Mouse (Mus musculus): Measurements from ENCODE around the gene Nudt14.

The Nudt14 gene

GRCm38 (mm10) chr12:112941776-112942713, at the start of gene Nudt14:
Gene Nudt14 (minus strand): TSS chr12:112942124.
- DNase-seq, result peak; percentile 88 to 93

- no peak for DNase-seq
Measured at GRCm38 (mm10) chr12:112991444-112991843, 49.5 kb upstream of the Nudt14 start.

- no peak for DNase-seq
Measured at GRCm38 (mm10) chr12:112990706-112991405, 48.9 kb upstream of the Nudt14 start.

- peak; percentile 65 to 71 for DNase-seq
Measured at GRCm38 (mm10) chr12:112987877-112988276, 46.0 kb upstream of the Nudt14 start.

- DNase-seq, result peak in 1 of 2 experiments; percentile 20
Measured at GRCm38 (mm10) chr12:112985346-112985745, 43.4 kb upstream of the Nudt14 start.

GRCm38 (mm10) chr12:112982031-112982430, 40.1 kb upstream of the Nudt14 start:
- DNase-seq, result no peak

GRCm38 (mm10) chr12:112977156-112977555, 35.2 kb upstream of the Nudt14 start:
- no peak for DNase-seq

GRCm38 (mm10) chr12:112976371-112977073, 34.6 kb upstream of the Nudt14 start, which contains the start of gene Btbd6:
Gene Btbd6 (plus strand): TSS chr12:112976482.
- DNase-seq, result peak; percentile 92 to 95

- DNase-seq, result no peak
Measured at GRCm38 (mm10) chr12:112974736-112975135, 32.8 kb upstream of the Nudt14 start.

GRCm38 (mm10) chr12:112969616-112970015, 27.7 kb upstream of the Nudt14 start:
- no peak for DNase-seq

- peak; percentile 32 to 53 for DNase-seq
Measured at GRCm38 (mm10) chr12:112968943-112969342, 27.0 kb upstream of the Nudt14 start.

GRCm38 (mm10) chr12:112965783-112966182, 23.9 kb upstream of the Nudt14 start:
- no peak for DNase-seq

- DNase-seq, result no peak
Measured at GRCm38 (mm10) chr12:112961872-112962271, 19.9 kb upstream of the Nudt14 start.

GRCm38 (mm10) chr12:112961428-112961827, 19.5 kb upstream of the Nudt14 start:
- no peak for DNase-seq

- no peak for DNase-seq
Measured at GRCm38 (mm10) chr12:112959421-112959820, 17.5 kb upstream of the Nudt14 start.

GRCm38 (mm10) chr12:112958303-112958702, 16.4 kb upstream of the Nudt14 start:
- DNase-seq, result peak; percentile 76 to 84

- DNase-seq, result peak; percentile 86 to 88
Measured at GRCm38 (mm10) chr12:112955800-112956199, 13.9 kb upstream of the Nudt14 start.

GRCm38 (mm10) chr12:112952926-112953565, 11.1 kb upstream of the Nudt14 start:
- no peak for DNase-seq

GRCm38 (mm10) chr12:112952433-112952832, 10.5 kb upstream of the Nudt14 start:
- peak; percentile 50 to 69 for DNase-seq

GRCm38 (mm10) chr12:112951150-112951842, 9.4 kb upstream of the Nudt14 start:
- no peak for DNase-seq

GRCm38 (mm10) chr12:112950761-112951129, 8.8 kb upstream of the Nudt14 start:
- DNase-seq, result no peak
